Mouse (Mus musculus) right cerebral cortex, postnatal 4 days (tissue): ENCODE results near the gene Scnm1.
"Not testable (repeated sequence)": the region's sequence is repeated elsewhere in the genome, so short reads cannot be mapped to it uniquely, and the experiment has no call there.

ENCODE experiments used
- DNase-seq: peaks from one replicate; pipeline ENCODE4 v3.0.0-alpha.2; 2022

Gene Scnm1

GRCm38 (mm10) chr3:95142617-95143011, 8.8 kb upstream of the Scnm1 start:
- DNase-seq = peak; percentile 85

DNA sequence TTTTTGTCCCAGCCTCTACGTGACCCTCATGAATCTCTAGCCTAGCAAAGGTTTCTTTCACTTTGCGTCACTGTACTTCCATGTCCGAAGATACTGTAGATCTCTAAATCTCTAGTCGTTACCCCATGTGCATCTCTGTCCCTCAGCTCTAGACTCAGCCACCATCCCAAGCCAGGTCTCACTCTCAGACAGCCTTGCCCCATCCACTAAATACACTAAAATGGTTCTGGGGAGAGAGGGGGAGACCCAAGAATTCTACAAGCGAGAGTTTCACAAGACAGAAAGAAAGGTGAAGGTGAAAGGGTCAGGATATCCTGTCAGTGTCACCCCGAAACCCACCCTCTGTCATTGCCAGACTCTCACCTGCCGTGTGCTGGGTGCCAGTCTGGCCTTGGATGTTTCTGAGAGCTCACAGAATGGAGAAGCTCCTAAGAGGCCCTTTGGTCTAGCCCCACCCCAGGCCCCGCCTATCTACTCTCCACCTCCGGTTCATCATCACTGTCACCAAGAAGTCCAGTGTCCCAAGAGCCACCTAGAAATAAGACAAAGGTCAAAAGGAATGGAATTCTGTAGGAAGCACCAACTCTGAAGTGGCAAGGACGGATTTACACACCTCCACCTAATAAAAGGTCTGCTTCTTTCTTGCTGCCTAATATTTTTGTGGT, 8.3 kb upstream of the Scnm1 start, which contains the start of gene Tnfaip8l2:
TSS of gene Tnfaip8l2 (minus strand) at position 409 of the 665 bp plus-strand sequence.
- DNase-seq = no peak

DNA sequence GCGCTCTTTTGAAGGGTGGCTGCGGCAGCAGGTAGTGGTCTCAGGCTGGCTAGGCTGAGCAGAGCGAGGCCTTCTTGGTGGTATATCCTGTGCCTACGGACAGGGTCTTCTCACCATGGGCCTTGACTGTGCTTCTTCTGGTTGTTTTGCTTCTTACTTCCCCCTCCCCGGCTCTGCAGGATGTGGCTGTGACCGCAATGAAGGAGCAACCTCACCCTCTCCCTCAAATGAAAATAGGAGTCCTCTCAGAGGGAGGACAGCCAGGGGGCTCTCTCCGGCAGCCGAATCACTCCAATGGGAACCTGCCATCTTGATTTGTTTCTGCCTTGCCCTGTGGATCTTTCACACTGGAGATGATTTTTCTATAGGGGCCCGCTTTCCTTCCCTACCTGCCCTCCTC, 7.7 kb upstream of the Scnm1 start:
- DNase-seq = no peak

- no peak for DNase-seq
These were observed 7.0 kb upstream of the Scnm1 start for GRCm38 (mm10) chr3:95140795-95141194.

GRCm38 (mm10) chr3:95140289-95140595, 6.4 kb upstream of the Scnm1 start:
- DNase-seq = no peak

DNA sequence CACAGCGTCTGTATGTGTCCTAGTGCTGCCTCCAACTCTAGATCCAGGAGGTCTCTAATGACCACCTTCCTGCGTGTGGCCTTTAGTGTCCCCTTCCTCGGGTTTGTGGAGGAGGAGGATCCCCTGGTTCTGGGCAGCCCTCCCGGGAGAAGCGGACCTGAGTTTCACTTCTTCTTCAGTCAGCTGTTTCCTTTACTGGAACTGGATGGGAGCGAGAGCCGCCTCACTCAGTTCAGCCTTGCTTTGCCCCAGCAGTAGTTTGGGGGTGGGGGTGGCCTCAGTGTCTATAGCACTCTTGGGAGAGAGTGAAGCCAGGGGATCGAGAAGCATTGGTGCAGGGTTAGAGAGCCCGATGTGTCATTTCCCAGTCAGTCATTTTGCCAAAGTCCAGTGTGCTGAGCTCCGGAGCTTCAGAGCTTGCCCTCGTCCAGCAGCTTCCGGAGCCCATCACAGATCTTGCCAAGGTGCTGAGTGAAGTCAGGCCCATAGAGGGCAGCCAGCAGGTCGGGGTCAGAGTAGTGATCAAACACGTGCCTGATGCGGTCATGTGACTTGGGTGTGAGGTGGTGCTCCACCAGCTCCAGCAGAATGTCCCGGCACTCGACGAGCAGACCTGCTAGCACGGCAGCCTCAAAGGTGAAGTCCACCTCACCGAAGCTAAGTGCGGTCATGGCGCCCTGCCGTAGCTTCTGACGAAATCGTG, 5.9 kb upstream of the Scnm1 start:
- DNase-seq = no peak

DNA sequence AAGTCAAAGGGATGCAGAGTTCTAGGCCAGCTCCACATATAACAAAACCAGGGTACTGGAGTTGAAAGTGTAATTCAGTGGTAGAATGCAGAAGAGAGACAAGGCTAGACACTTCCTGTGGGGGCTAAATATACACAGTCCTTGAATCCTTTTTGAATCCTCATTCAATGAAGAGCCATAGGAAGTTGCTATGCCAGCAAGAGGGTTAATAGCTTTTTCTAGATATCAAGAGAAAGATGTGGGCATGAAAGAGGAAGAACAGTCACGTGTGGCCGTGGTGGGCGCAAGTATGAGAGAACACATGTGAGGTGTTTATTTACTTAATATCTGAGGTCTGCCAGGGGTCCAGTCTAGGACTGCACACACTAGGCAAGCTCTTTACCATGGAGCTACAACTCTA, 2.5 kb upstream of the Scnm1 start:
- DNase-seq = no peak

- DNase-seq = no peak
These were observed 1.7 kb upstream of the Scnm1 start for GRCm38 (mm10) chr3:95135433-95136052.

DNA sequence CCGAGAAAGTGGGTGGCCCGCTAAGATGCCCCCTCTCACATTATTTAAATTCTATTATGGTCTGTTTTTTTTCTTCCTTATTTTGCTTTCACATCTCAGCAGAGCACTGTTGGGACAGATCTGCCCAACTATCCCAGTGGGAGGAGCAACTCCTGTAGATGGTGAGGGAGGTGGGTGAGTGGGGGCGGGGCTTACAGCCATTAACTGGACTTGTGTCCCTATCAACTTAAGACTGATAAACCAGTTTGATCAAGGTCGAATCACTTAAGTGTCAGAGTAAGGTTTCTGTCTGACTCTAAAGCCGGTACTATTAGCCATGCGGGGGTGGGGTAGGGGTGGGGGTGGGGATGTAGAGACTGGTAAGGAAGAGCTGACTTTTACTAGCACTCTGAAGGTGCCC, 1.2 kb upstream of the Scnm1 start:
- peak; percentile 40 for DNase-seq

GRCm38 (mm10) chr3:95134133-95134532, 322 bp upstream of the Scnm1 start:
- DNase-seq = not testable (repeated sequence)

DNA sequence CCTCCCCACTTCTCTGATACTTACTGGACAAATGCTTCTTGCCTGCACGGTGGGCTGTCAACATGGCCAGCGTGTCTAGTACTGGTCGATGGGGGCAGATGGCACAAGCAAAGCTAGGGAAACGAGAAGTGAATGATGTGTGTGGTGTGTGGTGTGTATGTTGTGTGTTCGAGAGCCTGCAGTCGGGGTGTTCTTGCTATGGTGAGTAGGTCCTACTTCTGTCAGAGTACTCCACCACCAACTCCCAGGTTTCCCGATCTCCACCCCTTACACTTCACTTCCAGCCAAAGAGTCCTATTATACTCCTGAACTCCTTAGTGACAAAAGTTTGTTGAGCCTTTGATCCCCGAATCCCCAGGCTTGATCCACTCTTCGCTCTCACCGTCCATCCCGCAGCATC, 635 bp downstream of the Scnm1 start:
- DNase-seq = no peak

DNA sequence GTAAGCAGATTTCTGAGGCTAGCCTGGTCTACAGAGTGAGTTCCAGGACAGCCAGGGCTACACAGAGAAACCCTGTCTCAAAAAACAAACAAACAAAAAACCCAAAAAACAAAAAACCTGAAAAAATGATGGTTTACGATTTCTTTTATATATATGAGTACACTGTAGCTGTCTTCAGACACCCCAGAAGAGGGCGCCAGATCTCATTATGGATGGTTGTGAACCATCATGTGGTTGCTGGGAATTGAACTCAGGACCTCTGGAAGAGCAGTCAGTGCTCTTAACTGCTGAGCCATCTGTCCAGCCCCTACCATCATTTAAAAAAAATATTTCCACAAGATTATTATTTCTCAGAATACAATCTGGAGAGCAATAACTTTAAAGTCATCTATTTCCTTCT, 1.4 kb downstream of the Scnm1 start:
- DNase-seq = not testable (repeated sequence)

DNA sequence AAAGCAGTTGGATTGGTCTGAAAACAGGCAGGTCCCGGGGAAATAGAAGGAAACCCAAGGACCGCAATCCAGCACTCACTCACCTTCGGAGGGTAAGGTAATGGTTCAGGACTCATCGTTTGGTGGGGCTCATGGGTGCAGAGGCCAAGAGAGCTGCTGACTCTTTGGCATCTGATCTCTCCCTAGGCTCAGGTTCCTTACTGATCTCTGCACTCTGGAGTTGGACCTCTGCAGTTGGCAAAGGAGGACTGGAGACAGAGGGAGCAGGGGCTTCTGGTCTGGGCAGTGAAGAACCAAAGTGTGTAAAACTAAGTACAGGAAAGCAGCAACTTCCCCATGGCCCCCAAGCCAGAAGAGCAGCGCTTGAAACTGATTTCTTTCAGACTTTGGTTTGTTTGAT, 3.7 kb downstream of the Scnm1 start:
- no peak for DNase-seq

- DNase-seq = no peak
These were observed 4.6 kb downstream of the Scnm1 start for GRCm38 (mm10) chr3:95129226-95129651.

DNA sequence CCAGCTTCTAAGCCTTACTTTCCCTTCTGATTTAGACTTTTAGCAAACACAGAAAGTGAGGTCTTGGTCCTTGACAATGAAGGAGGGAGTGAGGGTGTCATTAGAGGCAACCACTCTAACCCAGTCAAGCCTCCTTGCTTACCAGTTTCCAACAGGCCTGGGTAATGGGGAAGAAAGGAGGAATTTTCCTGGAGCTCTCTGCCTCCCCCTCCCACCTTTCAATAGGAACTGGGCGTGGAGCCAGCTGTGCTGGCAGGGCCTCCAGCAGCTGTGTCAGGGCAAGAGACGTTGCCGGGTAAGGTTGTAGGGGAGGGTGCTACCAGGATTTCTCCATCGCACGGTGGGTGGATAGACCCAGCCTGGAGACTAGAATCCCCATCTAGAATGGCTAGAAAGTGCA, 8.8 kb downstream of the Scnm1 start:
- peak; percentile 72 for DNase-seq

DNA sequence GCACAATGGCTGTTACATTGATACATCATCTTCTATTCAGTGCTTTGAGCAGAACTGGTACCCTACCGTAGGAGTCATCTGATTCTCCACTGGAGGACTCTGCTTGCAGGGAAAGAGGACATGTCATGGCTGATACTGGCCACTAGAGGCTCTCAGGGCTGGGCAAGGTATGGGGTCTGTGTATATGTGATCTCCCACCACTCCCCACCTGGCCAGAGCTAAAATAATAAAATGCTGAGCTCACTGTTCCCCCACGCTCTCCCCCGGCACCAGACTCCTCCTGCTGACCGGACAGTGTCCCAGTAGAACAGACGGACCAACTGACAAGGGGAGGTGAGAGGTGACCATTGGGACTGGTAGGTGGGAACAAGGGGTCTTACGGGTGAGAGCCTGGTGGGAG, 9.6 kb downstream of the Scnm1 start, which contains the start of gene Tmod4:
TSS of gene Tmod4 (plus strand) at position 231 of the 400 bp plus-strand sequence.
- DNase-seq = no peak

DNA sequence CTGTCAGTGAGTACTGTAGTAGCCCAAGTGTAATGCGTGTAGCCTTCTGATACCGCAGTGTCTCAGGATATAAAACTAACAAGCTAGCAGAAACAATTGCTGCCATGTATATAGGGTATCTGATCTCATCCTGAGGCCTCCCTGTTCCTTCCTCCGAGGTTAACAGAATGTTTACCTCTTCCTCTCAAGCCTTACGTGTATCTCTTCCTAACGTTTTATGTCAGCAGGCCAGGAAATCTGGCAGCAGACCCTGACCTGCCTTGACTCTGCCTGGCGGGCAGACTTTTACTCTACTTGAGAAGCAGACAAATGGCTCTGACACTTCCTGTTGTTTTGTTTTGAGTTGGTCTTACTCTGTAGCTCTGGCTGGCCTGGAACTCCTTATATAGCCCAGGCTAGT, 12.2 kb downstream of the Scnm1 start:
- DNase-seq = no peak

- DNase-seq = no peak
These were observed 16.1 kb downstream of the Scnm1 start for GRCm38 (mm10) chr3:95117751-95118150.

DNA sequence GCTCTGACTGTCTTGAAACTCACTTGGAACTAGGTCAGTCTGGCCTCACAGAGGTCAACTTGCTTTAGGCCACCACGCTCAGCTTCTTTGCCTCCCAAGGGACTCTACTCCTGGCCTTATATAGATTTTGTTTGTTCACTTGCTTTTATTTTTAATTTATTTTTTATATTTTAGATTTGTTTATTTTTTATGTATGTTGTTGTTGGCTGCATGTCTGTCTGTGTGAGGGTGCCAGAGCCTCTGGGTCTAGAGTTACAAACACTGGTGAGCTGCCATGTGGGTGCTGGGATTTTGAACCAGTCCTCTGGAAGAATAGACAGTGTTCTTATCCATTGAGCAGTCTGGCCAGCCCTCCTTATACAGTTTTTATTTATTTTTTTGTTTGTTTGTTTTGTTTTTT, 21.1 kb downstream of the Scnm1 start:
- no peak for DNase-seq

- peak; percentile 83 for DNase-seq
These were observed 22.7 kb downstream of the Scnm1 start, which contains the start of gene Vps72 for GRCm38 (mm10) chr3:95110911-95111726. Gene Vps72, plus strand, starts transcription at chr3:95111022.

DNA sequence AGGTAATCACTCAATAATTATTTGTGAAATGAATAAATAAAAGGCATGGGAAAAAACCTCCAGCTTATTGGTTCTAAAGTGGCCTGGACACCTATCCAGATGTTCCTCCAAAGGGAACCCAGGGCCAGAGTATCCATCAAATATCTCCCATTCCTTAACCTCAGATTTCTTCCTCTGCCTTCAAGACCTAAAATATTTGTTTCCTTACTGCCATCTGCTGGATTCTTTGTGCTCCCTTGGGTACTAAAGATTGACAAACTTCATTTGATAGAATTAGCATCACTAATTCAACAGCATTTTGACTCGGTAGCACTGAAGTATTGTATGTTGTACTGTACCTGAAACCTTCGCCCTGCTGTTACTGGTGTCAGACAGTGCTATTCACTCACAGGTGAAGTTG, 25.9 kb downstream of the Scnm1 start:
- DNase-seq = no peak

DNA sequence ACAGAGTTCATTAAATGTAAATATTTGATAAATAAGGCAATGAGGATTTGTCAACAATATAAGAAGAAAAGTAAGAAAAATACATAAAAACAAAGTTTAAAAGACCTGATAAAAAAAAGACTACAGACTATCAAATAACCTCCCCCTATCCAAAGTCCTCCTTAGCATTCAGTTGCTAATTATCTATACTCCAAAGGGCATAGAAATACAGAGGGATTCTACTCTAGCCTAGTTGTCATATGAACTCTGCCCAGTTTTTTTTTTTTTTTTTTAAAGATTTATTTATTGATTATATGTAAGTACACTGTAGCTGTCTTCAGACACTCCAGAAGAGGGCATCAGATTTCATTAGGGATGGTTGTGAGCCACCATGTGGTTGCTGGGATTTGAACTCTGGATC, 26.5 kb downstream of the Scnm1 start:
- not testable (repeated sequence) for DNase-seq
